7 mouse cellular contexts compared by ENCODE assay signal in the genomic region with DNA sequence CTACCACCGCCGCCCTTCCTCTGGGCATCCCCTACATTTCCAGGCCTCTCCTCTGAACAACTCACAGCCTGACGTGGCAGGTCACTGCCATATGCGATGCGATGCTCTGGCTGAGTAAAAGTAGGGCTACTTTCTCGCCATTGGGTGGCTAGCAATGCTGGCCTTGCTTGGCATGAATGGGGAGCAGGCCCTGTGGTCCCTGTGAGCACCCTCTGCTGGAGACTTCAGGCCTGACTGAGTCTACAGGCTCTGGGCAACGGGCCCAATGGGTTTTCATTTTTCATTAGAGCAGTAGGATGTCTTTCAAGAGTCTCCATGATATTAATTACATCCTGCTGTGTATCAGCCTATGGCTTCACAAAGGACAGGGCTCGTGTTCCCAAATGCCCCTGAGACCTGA. TPM values are rescaled to one million over a fixed set of nuclear protein-coding genes. Genes with fewer than 3 reads are reported as not detected.
DNase-seq lines count a peak whose midpoint lies in the region; ATAC-seq and TF ChIP-seq lines count a peak whose summit lies in the region.

No protein-coding gene starts in this region.

- no peak overlapping the region for H3K9ac ChIP-seq in heart, postnatal 0 days (replicated peaks; ENCODE audit: low read depth, low read length)

- no peak overlapping the region for H3K4me2 ChIP-seq in heart, postnatal 0 days (ENCODE audit: low read depth, low read length)

- no peak for ATAC-seq in megakaryocyte, adult 5-6 weeks (ENCODE audit: poor library complexity, severe bottlenecking)
- 0 out of 2 replicates have a peak, but pooled peaks have one; percentile 47 for ATAC-seq in heart, postnatal 0 days (ENCODE audit: insufficient read depth, low read depth)

- no peak for TF ChIP-seq EP300 in heart, postnatal 0 days (IDR thresholded peaks at IDR 0.05; ENCODE audit: low read depth)

- intact Hi-C loops in left cerebral cortex, postnatal 4 days (cut with DNase I), result loop anchor here (10.0 kb wide), 1 partner anchor 60 kb away; a partner anchor contains a TSS

- 33% methylated on average over 8 of the region's 8 CpGs for WGBS in cerebellum, adult 2 months
- 29% methylated on average over 8 of the region's 8 CpGs for WGBS in heart, postnatal 0 days

- H3K4me1 ChIP-seq in megakaryocyte, embryonic 14.5 days, result peaks cover 32% of the 10 kb centered on the region
- no peaks in the 10 kb centered on the region; the same call in 1 of the 2 replicates for H3K4me1 ChIP-seq in cerebellum, adult 2 months (ENCODE audit: control insufficient read depth, insufficient read depth, low read length)
- H3K4me1 ChIP-seq in heart, postnatal 0 days (ENCODE audit: control insufficient read depth, insufficient read depth), result no peaks in the 10 kb centered on the region

- TF ChIP-seq POLR2A in cerebellum, adult 2 months (IDR thresholded peaks at IDR 0.05; ENCODE audit: borderline replicate concordance, insufficient read depth, low read length), result no peak

- DNase-seq in ZHBTc4 (ENCODE audit: low read depth, low spot score), result peak; percentile 77
- peak; percentile 52 to 59 for DNase-seq in cerebellum, adult 2 months
- DNase-seq in heart, postnatal 0 days (ENCODE audit: low spot score), result no peak
- DNase-seq in left cerebral cortex, postnatal 4 days, result peak; percentile 81
- DNase-seq in right cerebral cortex, adult 18-20 months, result peak; percentile 42

- H3K4me3 ChIP-seq in megakaryocyte, embryonic 14.5 days (replicated peaks), result peak overlapping the region; percentile 1
- no peak overlapping the region for H3K4me3 ChIP-seq in cerebellum, adult 2 months (replicated peaks; ENCODE audit: insufficient read depth, low read depth, low read length)
- H3K4me3 ChIP-seq in heart, postnatal 0 days (ENCODE audit: low read depth, low read length), result no peak overlapping the region

- no peaks in the 10 kb centered on the region for H3K36me3 ChIP-seq in megakaryocyte, embryonic 14.5 days (replicated peaks; ENCODE audit: low read length)
- H3K36me3 ChIP-seq in heart, postnatal 0 days (replicated peaks; ENCODE audit: control insufficient read depth, insufficient read depth, low read length), result no peaks in the 10 kb centered on the region

- H3K27me3 ChIP-seq in megakaryocyte, embryonic 14.5 days (replicated peaks), result peaks cover 14% of the 10 kb centered on the region
- H3K27me3 ChIP-seq in cerebellum, adult 2 months (ENCODE audit: control insufficient read depth, insufficient read depth, low read length), result no peaks in the 10 kb centered on the region
- H3K27me3 ChIP-seq in heart, postnatal 0 days (ENCODE audit: control insufficient read depth, insufficient read depth, low read length), result no peaks in the 10 kb centered on the region

- peak; percentile 46; the same call in 1 of the 2 replicates for TF ChIP-seq CTCF in cerebellum, adult 2 months (IDR thresholded peaks at IDR 0.05; ENCODE audit: borderline replicate concordance, insufficient read depth, low read depth, low read length)
- peak; percentile 53 for TF ChIP-seq CTCF in heart, postnatal 0 days (IDR thresholded peaks at IDR 0.05; ENCODE audit: low read depth)

- no peaks in the 10 kb centered on the region for H3K9me3 ChIP-seq in megakaryocyte, embryonic 14.5 days
- H3K9me3 ChIP-seq in heart, postnatal 0 days (replicated peaks; ENCODE audit: control insufficient read depth, low read length), result no peaks in the 10 kb centered on the region

- no peak overlapping the region for H3K27ac ChIP-seq in cerebellum, adult 2 months (ENCODE audit: insufficient read depth, low read length)
- no peak overlapping the region for H3K27ac ChIP-seq in heart, postnatal 0 days (ENCODE audit: low read depth)

RNA-seq across cellular contexts. Expression of a gene that starts 30.1 kb away (rescaled TPM):
- 55.0 and 142 TPM in 2 replicates for polyA plus RNA-seq in megakaryocyte, embryonic 14.5 days (2012; ENCODE audit: insufficient read depth, low replicate concordance)
- 59.1 and 66.2 TPM in 2 replicates for total RNA-seq in megakaryocyte, adult 5-6 weeks (2015)
- 73.8 and 90.1 TPM in 2 replicates for total RNA-seq in megakaryocyte, adult 5-6 weeks (2017)
- 10.9 and 11.0 TPM in 2 replicates for polyA plus RNA-seq in cerebellum, adult 2 months (2012; rRNA removed)
- 25.5 and 29.7 TPM in 2 replicates for total RNA-seq in heart, postnatal 0 days (2014; rRNA removed; ENCODE audit: low replicate concordance)
- polyA plus RNA-seq in heart, postnatal 0 days (2015; fragmentation: Nextera tagmentation; extraction: Ambion mirVana), result 7.5 TPM in 2 replicates
- total RNA-seq in left cerebral cortex, postnatal 4 days (2021), result 10 to 100 TPM; 19.3 to 23.7 TPM

RNA-seq across cellular contexts. Expression of a gene that starts 59.3 kb away (rescaled TPM):
- polyA plus RNA-seq in megakaryocyte, embryonic 14.5 days (2012; ENCODE audit: insufficient read depth, low replicate concordance), result 0.74 and 1.5 TPM in 2 replicates
- not detected in 2 replicates for total RNA-seq in megakaryocyte, adult 5-6 weeks (2015)
- total RNA-seq in megakaryocyte, adult 5-6 weeks (2017), result 0.08 TPM in 1 of 2 replicates, not detected in the other
- 22.5 and 22.8 TPM in 2 replicates for polyA plus RNA-seq in cerebellum, adult 2 months (2012; rRNA removed)
- total RNA-seq in heart, postnatal 0 days (2014; rRNA removed; ENCODE audit: low replicate concordance), result 39.0 and 54.3 TPM in 2 replicates
- 19.6 and 21.7 TPM in 2 replicates for polyA plus RNA-seq in heart, postnatal 0 days (2015; fragmentation: Nextera tagmentation; extraction: Ambion mirVana)
- total RNA-seq in left cerebral cortex, postnatal 4 days (2021), result 1 to 10 TPM; 8.3 to 9.4 TPM

Comparison
In these comparisons a context has a peak if more than half of its experiments do, and no peak if none do; other contexts are left out.
1. RNA of a gene that starts 59.3 kb away (total RNA-seq): 39.0 to 54.3 TPM in heart, postnatal 0 days and 8.3 to 9.4 TPM in left cerebral cortex, postnatal 4 days; 0.08 TPM in megakaryocyte, adult 5-6 weeks; every median in the first group is over 4 times any median in the second.